Mouse (Mus musculus) myocyte (in vitro differentiated cells): ENCODE data around the gene Fer1l4. TPM values are rescaled to one million over a fixed set of nuclear protein-coding genes. Genes with fewer than 3 reads are reported as not detected.

Experiments used
- H3K27me3 ChIP-seq: one replicate; pipeline ENCODE4 v1.6.1; 2011; ENCODE audit not compliant: control insufficient read depth, insufficient read depth, insufficient read length
- H3K36me3 ChIP-seq: one replicate; pipeline ENCODE4 v1.6.1; 2011; ENCODE audit not compliant: control insufficient read depth, insufficient read depth
- H3K4me2 ChIP-seq: one replicate; pipeline ENCODE4 v1.6.1; 2011; ENCODE audit warnings: low read depth, control low read depth
- H3K4me3 ChIP-seq: one replicate; pipeline ENCODE4 v1.5.1; 2011; ENCODE audit warnings: mild to moderate bottlenecking, control low read depth, moderate library complexity
- H3K79me2 ChIP-seq: one replicate; pipeline ENCODE4 v1.6.1; 2011; ENCODE audit not compliant: control insufficient read depth, insufficient read depth
- H3ac ChIP-seq: one replicate; pipeline ENCODE4 v1.6.1; 2011; ENCODE audit not compliant: control insufficient read depth, insufficient read length
- CEBPB ChIP-seq: IDR thresholded peaks from 2 replicates; pipeline ENCODE4 v1.6.1; 2011; ENCODE audit warnings: mild to moderate bottlenecking, moderate library complexity; ENCODE audit not compliant: poor library complexity, insufficient read depth, severe bottlenecking
- E2F4 ChIP-seq: IDR thresholded peaks from one replicate; pipeline ENCODE4 v1.6.1; 2011; ENCODE audit warnings: mild to moderate bottlenecking, control low read depth, moderate library complexity; ENCODE audit not compliant: insufficient read depth
- MAX ChIP-seq: IDR thresholded peaks from one replicate; pipeline ENCODE4 v1.6.1; 2011; ENCODE audit warnings: low read depth, mild to moderate bottlenecking, control low read depth
- MYOD1 ChIP-seq, 3 experiments: IDR thresholded peaks; one replicate each; pipeline ENCODE4 v1.6.1; 2011; ENCODE audit warnings: control low read depth in 2 of 3, low read depth in 2 of 3, mild to moderate bottlenecking in 2 of 3, moderate library complexity in 1 of 3; ENCODE audit not compliant: insufficient read length in 2 of 3, control insufficient read depth in 1 of 3
- MYOG ChIP-seq, 3 experiments: IDR thresholded peaks; one replicate each; pipeline ENCODE4 v1.6.1; 2011; ENCODE audit warnings: control low read depth in 2 of 3, low read depth in 2 of 3, mild to moderate bottlenecking in 2 of 3; ENCODE audit not compliant: insufficient read length in 2 of 3, control insufficient read depth in 1 of 3, insufficient read depth in 1 of 3
- POLR2A ChIP-seq: IDR thresholded peaks from one replicate; pipeline ENCODE4 v1.6.1; 2011; ENCODE audit warnings: low read depth, mild to moderate bottlenecking, control low read depth, moderate library complexity; ENCODE audit not compliant: insufficient read length
- POLR2AphosphoS2 ChIP-seq: IDR thresholded peaks from one replicate; pipeline ENCODE4 v1.6.1; 2011; ENCODE audit warnings: low read depth, control low read depth; ENCODE audit not compliant: insufficient read length
- REST ChIP-seq: IDR thresholded peaks from one replicate; pipeline ENCODE4 v1.6.1; 2011; ENCODE audit warnings: mild to moderate bottlenecking, control low read depth, moderate library complexity; ENCODE audit not compliant: insufficient read depth, insufficient read length
- SRF ChIP-seq: IDR thresholded peaks from one replicate; pipeline ENCODE4 v1.6.1; 2011; ENCODE audit warnings: low read depth; ENCODE audit not compliant: control insufficient read depth, insufficient read length
- TCF12 ChIP-seq: IDR thresholded peaks from one replicate; pipeline ENCODE4 v1.6.1; 2011; ENCODE audit warnings: mild to moderate bottlenecking, control low read depth; ENCODE audit not compliant: poor library complexity, insufficient read depth, severe bottlenecking
- TCF3 ChIP-seq: IDR thresholded peaks from one replicate; pipeline ENCODE4 v1.6.1; 2011; ENCODE audit warnings: low read depth, control low read depth; ENCODE audit not compliant: insufficient read length
- USF1 ChIP-seq: IDR thresholded peaks from one replicate; pipeline ENCODE4 v1.6.1; 2011; ENCODE audit warnings: low read depth, mild to moderate bottlenecking, control low read depth, moderate library complexity
- polyA plus RNA-seq: library from polyadenylated mRNA; unstranded; fragments of >200 nt; fragmentation: generic; extraction: Trizol; gene quantifications from one replicate; pipeline ENCODE4 v1.2.1, GENCODE M21; 2012; ENCODE audit warnings: missing spikeins

Fer1l4 gene
- polyA plus RNA-seq, 1 experiment: not detected

- no peaks in the 10 kb centered on the region for H3K27me3 ChIP-seq
- H3K4me3 ChIP-seq: no peak overlapping the region
- no peak overlapping the region for H3K4me2 ChIP-seq
- no peak overlapping the region for H3ac ChIP-seq
- H3K79me2 ChIP-seq: no peaks in the 10 kb centered on the region
- H3K36me3 ChIP-seq: no peaks in the 10 kb centered on the region
- no peak for TF ChIP-seq SRF
- no peak for TF ChIP-seq MAX
- no peak for TF ChIP-seq POLR2A
- TF ChIP-seq USF1: no peak
- TF ChIP-seq MYOG (IDR thresholded peaks at IDR 0.05; ENCODE audit: control insufficient read depth in 1 of 3, insufficient read depth in 1 of 3, insufficient read length in 2 of 3, low read depth in 2 of 3): peak in 1 of 3 experiments; percentile 28
Measured at GRCm38 (mm10) chr2:155991863-155992321, 60.9 kb downstream of the Fer1l4 start.

- TF ChIP-seq REST (no peak), USF1 (no peak), MYOD1 (IDR thresholded peaks at IDR 0.05; ENCODE audit: control insufficient read depth in 1 of 3, insufficient read length in 2 of 3, low read depth in 2 of 3) (no peak), E2F4 (no peak), CEBPB (no peak), POLR2AphosphoS2 (no peak), POLR2A (no peak), MAX (no peak), TCF3 (no peak), MYOG (IDR thresholded peaks at IDR 0.05; ENCODE audit: control insufficient read depth in 1 of 3, insufficient read depth in 1 of 3, insufficient read length in 2 of 3, low read depth in 2 of 3) (no peak), TCF12 (no peak), SRF (no peak)
- H3K27me3 ChIP-seq: no peaks in the 10 kb centered on the region
- no peak overlapping the region for H3K4me3 ChIP-seq
- no peak overlapping the region for H3ac ChIP-seq
- no peak overlapping the region for H3K4me2 ChIP-seq
- H3K79me2 ChIP-seq: no peaks in the 10 kb centered on the region
- H3K36me3 ChIP-seq: no peaks in the 10 kb centered on the region
Measured at GRCm38 (mm10) chr2:155991151-155991550, 61.6 kb downstream of the Fer1l4 start.

- Histone ChIP-seq H3ac (no peak overlapping the region), H3K36me3 (no peaks in the 10 kb centered on the region), H3K4me2 (no peak overlapping the region), H3K4me3 (no peak overlapping the region), H3K79me2 (no peaks in the 10 kb centered on the region), H3K27me3 (no peaks in the 10 kb centered on the region)
- TF ChIP-seq MYOG (IDR thresholded peaks at IDR 0.05; ENCODE audit: control insufficient read depth in 1 of 3, insufficient read depth in 1 of 3, insufficient read length in 2 of 3, low read depth in 2 of 3) (no peak), REST (no peak), E2F4 (no peak), CEBPB (no peak), POLR2A (no peak), TCF12 (no peak), MYOD1 (IDR thresholded peaks at IDR 0.05; ENCODE audit: control insufficient read depth in 1 of 3, insufficient read length in 2 of 3, low read depth in 2 of 3) (no peak), POLR2AphosphoS2 (no peak), SRF (no peak), USF1 (no peak), TCF3 (no peak), MAX (no peak)
Measured at GRCm38 (mm10) chr2:155989085-155989484, 63.7 kb downstream of the Fer1l4 start.

- no peak for TF ChIP-seq SRF
- no peak for TF ChIP-seq MYOD1 (IDR thresholded peaks at IDR 0.05; ENCODE audit: control insufficient read depth in 1 of 3, insufficient read length in 2 of 3, low read depth in 2 of 3)
- no peak for TF ChIP-seq USF1
- TF ChIP-seq POLR2AphosphoS2: no peak
- no peak for TF ChIP-seq E2F4
- no peak for TF ChIP-seq CEBPB
- no peak for TF ChIP-seq REST
- no peak for TF ChIP-seq TCF3
- no peak for TF ChIP-seq MYOG (IDR thresholded peaks at IDR 0.05; ENCODE audit: control insufficient read depth in 1 of 3, insufficient read depth in 1 of 3, insufficient read length in 2 of 3, low read depth in 2 of 3)
- no peak for TF ChIP-seq POLR2A
- no peak for TF ChIP-seq MAX
- TF ChIP-seq TCF12: no peak
- no peaks in the 10 kb centered on the region for H3K79me2 ChIP-seq
- peaks cover 3% of the 10 kb centered on the region for H3K36me3 ChIP-seq
- H3K4me2 ChIP-seq: no peak overlapping the region
- no peak overlapping the region for H3K4me3 ChIP-seq
- H3ac ChIP-seq: no peak overlapping the region
- H3K27me3 ChIP-seq: no peaks in the 10 kb centered on the region
Measured at GRCm38 (mm10) chr2:155987131-155987530, 65.6 kb downstream of the Fer1l4 start.

- Histone ChIP-seq H3ac (no peak overlapping the region), H3K79me2 (no peaks in the 10 kb centered on the region), H3K4me2 (no peak overlapping the region), H3K36me3 (peaks cover 13% of the 10 kb centered on the region), H3K27me3 (no peaks in the 10 kb centered on the region), H3K4me3 (no peak overlapping the region)
- TF ChIP-seq E2F4 (no peak), POLR2AphosphoS2 (no peak), MYOD1 (IDR thresholded peaks at IDR 0.05; ENCODE audit: control insufficient read depth in 1 of 3, insufficient read length in 2 of 3, low read depth in 2 of 3) (no peak), MAX (no peak), SRF (no peak), USF1 (no peak), CEBPB (no peak), MYOG (IDR thresholded peaks at IDR 0.05; ENCODE audit: control insufficient read depth in 1 of 3, insufficient read depth in 1 of 3, insufficient read length in 2 of 3, low read depth in 2 of 3) (no peak), TCF12 (no peak), REST (no peak), POLR2A (no peak), TCF3 (no peak)
Measured at GRCm38 (mm10) chr2:155985776-155986175, 67.0 kb downstream of the Fer1l4 start.
